17 mouse cellular contexts compared by ENCODE assay signal in the genomic region with DNA sequence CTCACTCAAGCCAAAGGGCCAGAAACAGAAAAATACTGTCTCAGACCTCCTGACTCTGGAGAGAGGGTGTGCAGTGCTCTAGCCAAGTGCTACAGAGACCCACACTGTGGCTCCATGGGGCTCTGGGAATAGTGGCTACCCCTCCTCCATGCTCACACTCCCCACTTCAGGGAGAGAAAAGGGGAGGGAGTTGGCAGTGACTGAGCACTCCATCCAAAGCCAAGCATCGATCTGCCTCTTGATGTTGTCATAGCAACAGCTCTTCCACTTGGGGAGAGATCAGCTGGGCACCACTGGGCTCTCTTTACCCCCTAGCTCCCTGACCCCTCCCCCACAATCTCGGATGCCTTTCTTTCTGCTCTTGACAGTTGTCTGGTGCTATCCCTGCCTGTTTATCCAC. TPM values are rescaled to one million over a fixed set of nuclear protein-coding genes. Genes with fewer than 3 reads are reported as not detected.
DNase-seq lines count a peak whose midpoint lies in the region; ATAC-seq and TF ChIP-seq lines count a peak whose summit lies in the region.
"Had no signal": no experiment of that assay in that cellular context is flagged by ENCODE, and none has a peak within 500 bp of the region (broad histone marks: within the 10 kb centered on the region; RNA-seq: fewer than 3 reads in every experiment).

No protein-coding gene starts in this region.

- DNase-seq in layer of hippocampus, adult 18-20 months (ENCODE audit: low spot score in 2 of 2): peak; percentile 9 to 27
- no peak for DNase-seq in layer of hippocampus, postnatal 25 days (ENCODE audit: extremely low spot score in 1 of 2, low spot score in 1 of 2)
- peak; percentile 2 for DNase-seq in embryonic facial prominence, embryonic 11.5 days (ENCODE audit: low spot score)
- no peak for DNase-seq in urinary bladder, postnatal 14 days (ENCODE audit: low spot score)
- DNase-seq in lung, postnatal 14 days: no peak
- DNase-seq: liver; lung, postnatal 36 days had no signal

- no peak overlapping the region for H3K4me2 ChIP-seq in embryonic facial prominence, embryonic 11.5 days (ENCODE audit: low read depth, low read length)
- H3K4me2 ChIP-seq in hindbrain, embryonic 16.5 days (ENCODE audit: low read length): no peak overlapping the region
- no peak overlapping the region for H3K4me2 ChIP-seq in neural tube, embryonic 13.5 days
- H3K4me2 ChIP-seq in intestine, postnatal 0 days (replicated peaks; ENCODE audit: low read depth): no peak overlapping the region

- no peak overlapping the region for H3K9ac ChIP-seq in embryonic facial prominence, embryonic 11.5 days (replicated peaks; ENCODE audit: low read length)
- H3K9ac ChIP-seq in hindbrain, embryonic 16.5 days (ENCODE audit: low read depth, low read length): no peak overlapping the region
- H3K9ac ChIP-seq in neural tube, embryonic 13.5 days: no peak overlapping the region
- H3K9ac ChIP-seq in intestine, postnatal 0 days (ENCODE audit: low read depth, low read length): no peak overlapping the region

- H3K36me3 ChIP-seq in embryonic facial prominence, embryonic 11.5 days (replicated peaks; ENCODE audit: control insufficient read depth, insufficient read depth, low read depth, low read length): no peaks in the 10 kb centered on the region
- no peaks in the 10 kb centered on the region for H3K36me3 ChIP-seq in hindbrain, embryonic 16.5 days (ENCODE audit: control insufficient read depth, insufficient read depth, low read length)
- H3K36me3 ChIP-seq in neural tube, embryonic 13.5 days: no peaks in the 10 kb centered on the region
- no peaks in the 10 kb centered on the region for H3K36me3 ChIP-seq in intestine, postnatal 0 days (ENCODE audit: control insufficient read depth, insufficient read depth)

- H3K4me1 ChIP-seq in embryonic facial prominence, embryonic 11.5 days (ENCODE audit: control insufficient read depth, insufficient read depth, low read length): no peaks in the 10 kb centered on the region
- H3K4me1 ChIP-seq in hindbrain, embryonic 16.5 days (ENCODE audit: control insufficient read depth, insufficient read depth, low read depth, low read length): peaks cover 9% of the 10 kb centered on the region
- H3K4me1 ChIP-seq in neural tube, embryonic 13.5 days (replicated peaks): peaks cover 14% of the 10 kb centered on the region
- H3K4me1 ChIP-seq in intestine, postnatal 0 days (replicated peaks; ENCODE audit: control insufficient read depth, insufficient read depth, low read length): no peaks in the 10 kb centered on the region

- TF ChIP-seq CTCF in intestine, postnatal 0 days (IDR thresholded peaks at IDR 0.05; ENCODE audit: low read depth): no peak

- no peak overlapping the region for H3K27ac ChIP-seq in embryonic facial prominence, embryonic 11.5 days (replicated peaks; ENCODE audit: low read depth, low read length)
- H3K27ac ChIP-seq in hindbrain, embryonic 16.5 days (ENCODE audit: low read depth, low read length): no peak overlapping the region
- 0 out of 2 replicates have a peak overlapping the region, but pooled peaks have one; percentile 9 for H3K27ac ChIP-seq in neural tube, embryonic 13.5 days (replicated peaks)
- H3K27ac ChIP-seq in intestine, postnatal 0 days (ENCODE audit: low read depth, low read length): no peak overlapping the region

- peak; percentile 34; the same call in 1 of the 2 replicates for ATAC-seq in embryonic facial prominence, embryonic 11.5 days (replicated peaks; ENCODE audit: insufficient number of reproducible peaks, low FRiP score, low TSS enrichment, low read depth)
- peak; percentile 97 for ATAC-seq in hindbrain, embryonic 16.5 days
- peak; percentile 96 for ATAC-seq in neural tube, embryonic 13.5 days (ENCODE audit: low read depth)
- ATAC-seq in intestine, postnatal 0 days: no peak

- H3K27me3 ChIP-seq in embryonic facial prominence, embryonic 11.5 days (ENCODE audit: control insufficient read depth, insufficient read depth, low read length): no peaks in the 10 kb centered on the region
- H3K27me3 ChIP-seq in hindbrain, embryonic 16.5 days (replicated peaks; ENCODE audit: control insufficient read depth, insufficient read depth, low read length): no peaks in the 10 kb centered on the region
- H3K27me3 ChIP-seq in neural tube, embryonic 13.5 days: no peaks in the 10 kb centered on the region
- H3K27me3 ChIP-seq in intestine, postnatal 0 days (replicated peaks; ENCODE audit: control insufficient read depth, insufficient read depth, low read length): no peaks in the 10 kb centered on the region

- H3K9me3 ChIP-seq in embryonic facial prominence, embryonic 11.5 days (replicated peaks; ENCODE audit: control insufficient read depth, low read length): no peaks in the 10 kb centered on the region
- H3K9me3 ChIP-seq in hindbrain, embryonic 16.5 days (ENCODE audit: control insufficient read depth, low read length): no peaks in the 10 kb centered on the region
- no peaks in the 10 kb centered on the region for H3K9me3 ChIP-seq in neural tube, embryonic 13.5 days
- H3K9me3 ChIP-seq in intestine, postnatal 0 days (ENCODE audit: control insufficient read depth): no peaks in the 10 kb centered on the region

- 4% methylated on average over 2 of the region's 2 CpGs for WGBS in embryonic facial prominence, embryonic 11.5 days
- 0% methylated on average over 2 of the region's 2 CpGs for WGBS in hindbrain, embryonic 16.5 days
- 0% methylated on average over 2 of the region's 2 CpGs for WGBS in neural tube, embryonic 13.5 days
- 27% methylated on average over 2 of the region's 2 CpGs for WGBS in intestine, postnatal 0 days

- H3K4me3 ChIP-seq in embryonic facial prominence, embryonic 11.5 days (ENCODE audit: low read depth, low read length): no peak overlapping the region
- H3K4me3 ChIP-seq in hindbrain, embryonic 16.5 days (ENCODE audit: low read length): no peak overlapping the region
- no peak overlapping the region for H3K4me3 ChIP-seq in neural tube, embryonic 13.5 days
- H3K4me3 ChIP-seq in intestine, postnatal 0 days (ENCODE audit: low read depth, low read length): no peak overlapping the region

RNA-seq across cellular contexts. Expression of a gene that starts 38.4 kb away (rescaled TPM):
- total RNA-seq in layer of hippocampus, adult 18-20 months (2021): not detected
- not detected for total RNA-seq in layer of hippocampus, postnatal 25 days (2021)
- polyA plus RNA-seq in embryonic facial prominence, embryonic 11.5 days (2014; fragmentation: Nextera tagmentation; extraction: Ambion mirVana): not detected in 2 replicates
- not detected in 2 replicates for polyA plus RNA-seq in hindbrain, embryonic 16.5 days (2015; fragmentation: Nextera tagmentation; extraction: Ambion mirVana)
- not detected in 2 replicates for polyA plus RNA-seq in neural tube, embryonic 13.5 days (2015; fragmentation: Nextera tagmentation; extraction: Ambion mirVana)
- polyA plus RNA-seq in intestine, postnatal 0 days (2015; fragmentation: Nextera tagmentation; extraction: Ambion mirVana): 0.17 and 0.34 TPM in 2 replicates
- total RNA-seq: heart, adult 8-10 months; layer of hippocampus, postnatal 10 days; neutrophil, adult 5-6 weeks had no signal
- polyA plus RNA-seq: cortical plate, adult 2 months; intestine, embryonic 14.5 days; urinary bladder, adult 2 months had no signal

RNA-seq across cellular contexts. Expression of a gene that starts 58.4 kb away (rescaled TPM):
- not detected for total RNA-seq in layer of hippocampus, adult 18-20 months (2021)
- total RNA-seq in layer of hippocampus, postnatal 25 days (2021): not detected
- polyA plus RNA-seq in embryonic facial prominence, embryonic 11.5 days (2014; fragmentation: Nextera tagmentation; extraction: Ambion mirVana): not detected in 2 replicates
- polyA plus RNA-seq in hindbrain, embryonic 16.5 days (2015; fragmentation: Nextera tagmentation; extraction: Ambion mirVana): not detected in 2 replicates
- polyA plus RNA-seq in neural tube, embryonic 13.5 days (2015; fragmentation: Nextera tagmentation; extraction: Ambion mirVana): not detected in 2 replicates
- polyA plus RNA-seq in intestine, postnatal 0 days (2015; fragmentation: Nextera tagmentation; extraction: Ambion mirVana): not detected in 2 replicates
- total RNA-seq: heart, adult 8-10 months; layer of hippocampus, postnatal 10 days; neutrophil, adult 5-6 weeks had no signal
- polyA plus RNA-seq: cortical plate, adult 2 months; frontal cortex, adult 2 months; intestine, embryonic 14.5 days; urinary bladder, adult 2 months had no signal

Comparison
In these comparisons a context has a peak if more than half of its experiments do, and no peak if none do; other contexts are left out.
1. DNase-seq: peak in layer of hippocampus, adult 18-20 months (2 of 2) and embryonic facial prominence, embryonic 11.5 days (single experiment); none in layer of hippocampus, postnatal 25 days (0 of 2), urinary bladder, postnatal 14 days (single experiment) and lung, postnatal 14 days (single experiment).